Mouse (Mus musculus): ENCODE measurements around the gene Olfr895.

Olfr895 gene

GRCm38 (mm10) chr9:38267551-38267950 lies at the start of gene Olfr895:
Gene Olfr895 (plus strand): TSS chr9:38267851.
- DNase-seq = no peak

GRCm38 (mm10) chr9:38252474-38252873 lies 15.2 kb upstream of the Olfr895 start, which contains the start of gene Olfr143:
Gene Olfr143 (plus strand): TSS chr9:38252774.
- DNase-seq = no peak

DNA sequence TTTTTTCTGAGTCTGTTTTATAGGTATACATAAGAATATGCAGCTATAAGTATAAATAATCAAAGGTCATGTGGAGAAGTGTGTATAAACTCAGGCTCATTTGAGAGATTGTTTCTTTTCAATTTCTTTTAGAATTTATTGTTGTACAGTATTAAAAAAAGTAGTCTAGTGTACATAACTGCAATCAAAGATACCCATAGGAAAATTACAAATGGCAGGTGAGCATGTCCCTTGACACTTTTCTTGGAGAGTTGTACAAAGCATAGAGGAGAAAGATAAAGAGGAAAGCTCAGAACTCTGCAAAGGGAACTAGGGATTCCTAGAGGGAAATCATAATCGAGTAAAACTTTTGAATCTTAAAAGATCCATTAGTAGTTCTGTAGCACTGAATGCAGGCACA lies 23.2 kb downstream of the Olfr895 start, which contains the start of gene Olfr896-ps1:
Gene Olfr896-ps1 (plus strand): TSS at position 301 of the 400 bp plus-strand sequence.
- no peak for DNase-seq
